Mouse (Mus musculus): ENCODE results near the gene Pdha2.

The Pdha2 gene

GRCm38 (mm10) chr3:141212255-141212654 lies at the start of gene Pdha2:
Gene Pdha2, minus strand, starts transcription at chr3:141212355.
- no peak for DNase-seq (ENCODE audit: low spot score)

DNA sequence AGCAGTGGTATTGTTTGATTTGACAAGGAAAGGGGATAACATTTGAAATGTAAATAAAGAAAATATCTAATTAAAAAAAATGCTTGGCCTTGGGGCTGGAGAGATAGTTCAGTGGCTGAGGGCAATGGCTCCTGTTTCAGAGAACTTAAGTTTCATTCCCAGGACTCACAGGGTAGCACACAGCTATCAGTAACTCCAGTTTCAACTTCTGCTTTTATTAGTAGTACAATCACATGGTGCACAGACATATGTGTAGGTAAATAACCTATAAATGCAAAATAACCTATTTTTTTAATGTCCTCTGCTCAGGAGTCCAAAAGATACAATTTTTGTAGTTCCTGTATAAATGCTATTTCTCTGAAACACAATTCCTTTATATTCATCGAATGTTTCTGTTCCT lies 48.4 kb upstream of the Pdha2 start:
- no peak for DNase-seq (ENCODE audit: low spot score)

DNA sequence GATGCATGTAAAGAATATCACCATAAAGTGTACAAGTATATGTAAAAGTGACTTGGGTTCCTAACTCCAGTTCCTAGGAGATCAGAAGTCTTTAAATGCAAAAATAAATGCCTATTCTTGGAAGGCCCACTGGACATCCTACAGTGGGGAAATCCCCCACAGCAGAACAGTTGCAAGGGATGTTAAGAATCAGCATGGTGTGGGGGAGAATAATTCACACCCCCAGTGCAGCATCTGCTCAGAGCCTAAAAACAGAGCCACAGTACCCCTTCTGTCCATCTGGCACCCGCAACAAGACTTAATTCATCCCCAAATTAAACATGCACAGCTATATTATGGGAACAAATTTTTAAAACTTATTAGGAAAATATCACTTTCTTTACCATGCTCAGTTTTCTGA lies 39.3 kb upstream of the Pdha2 start:
- DNase-seq (ENCODE audit: low spot score): no peak

DNA sequence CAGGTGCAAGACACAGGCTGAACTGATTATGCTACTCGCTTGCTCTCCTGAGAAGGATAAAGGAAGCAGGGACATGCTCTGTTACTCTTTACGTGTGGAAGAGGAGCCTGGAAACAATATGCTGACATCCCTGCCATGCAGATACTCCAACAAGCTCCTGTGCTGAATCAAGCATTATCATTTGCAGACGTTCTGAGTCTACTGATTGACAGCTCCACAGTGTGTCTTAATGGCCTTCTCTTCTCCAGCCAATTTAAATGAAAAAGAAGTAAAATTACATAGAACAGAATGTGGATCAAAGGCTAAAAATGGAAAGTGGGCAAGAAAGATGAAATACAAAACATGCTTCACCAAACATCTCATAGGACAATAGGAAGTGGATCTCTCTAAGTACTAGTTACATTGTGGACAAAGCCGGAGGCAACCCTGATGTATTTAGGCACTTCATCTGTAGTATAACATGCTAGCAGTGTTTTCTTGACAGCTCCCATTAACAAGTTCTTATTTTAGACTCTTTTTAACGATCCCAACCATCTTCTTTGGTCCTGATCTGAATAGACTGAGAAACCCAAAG lies 32.7 kb upstream of the Pdha2 start:
- DNase-seq (ENCODE audit: low spot score): no peak

DNA sequence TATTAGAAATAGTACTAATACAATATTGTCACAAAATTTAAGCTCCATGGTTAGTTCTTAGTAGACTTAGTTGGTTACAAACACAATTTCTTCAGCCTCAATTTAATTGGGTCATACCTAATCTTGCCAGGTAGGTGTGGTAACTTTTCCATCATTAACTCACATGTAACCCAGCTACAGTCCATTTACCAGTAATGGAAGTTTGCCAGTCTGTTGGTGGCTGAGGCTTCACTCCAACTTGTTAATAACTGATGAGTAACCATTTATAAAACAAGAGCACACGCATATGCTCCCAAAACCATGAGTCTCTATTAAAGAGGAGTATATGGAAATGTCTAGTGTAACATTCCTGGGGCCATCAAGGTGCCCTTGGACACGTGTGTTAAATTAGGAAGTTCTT lies 25.9 kb upstream of the Pdha2 start:
- no peak for DNase-seq (ENCODE audit: low spot score)

DNA sequence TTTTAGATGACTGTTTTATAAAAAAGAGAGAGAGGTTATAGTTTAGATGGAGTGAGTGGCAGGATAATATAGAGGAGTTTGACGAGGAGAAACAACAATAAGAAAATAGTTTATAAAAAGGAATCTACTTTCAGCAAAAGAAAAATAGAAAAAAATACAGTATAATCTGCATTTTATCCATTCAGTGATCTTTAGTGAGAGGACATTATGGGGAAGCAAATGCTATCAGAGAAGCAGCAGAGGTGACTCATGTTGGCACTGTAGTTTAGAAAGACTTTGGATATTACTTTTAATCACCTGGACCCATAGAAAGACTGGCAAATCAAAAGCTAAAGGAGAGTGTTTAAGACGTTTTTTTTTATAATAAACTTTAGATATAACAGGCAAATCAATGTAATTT lies 17.0 kb upstream of the Pdha2 start:
- DNase-seq (ENCODE audit: low spot score): no peak

GRCm38 (mm10) chr3:141222339-141222738 lies 10.2 kb upstream of the Pdha2 start:
- no peak for DNase-seq (ENCODE audit: low spot score)

- DNase-seq (ENCODE audit: low spot score): no peak
Observed at GRCm38 (mm10) chr3:141218561-141218960, 6.4 kb upstream of the Pdha2 start.

DNA sequence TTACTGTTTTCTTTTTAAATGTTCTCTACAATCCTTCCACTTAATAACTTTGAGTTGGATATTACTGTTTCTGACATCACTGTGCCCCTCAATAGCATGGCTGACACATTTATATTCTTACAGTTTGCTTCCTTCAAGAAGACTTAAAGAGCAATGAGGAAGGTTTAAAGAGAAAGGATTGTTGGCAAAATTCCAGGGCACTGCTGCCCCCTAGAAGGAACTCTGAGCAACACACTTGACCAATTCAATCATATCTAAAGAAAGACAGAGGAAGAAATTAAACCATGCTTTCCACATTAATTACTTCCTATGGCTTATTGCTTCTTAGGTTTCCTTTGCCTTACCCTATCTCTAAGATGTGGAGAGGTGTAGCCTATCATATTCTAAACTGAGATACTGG lies 4.8 kb upstream of the Pdha2 start:
- no peak for DNase-seq (ENCODE audit: low spot score)

DNA sequence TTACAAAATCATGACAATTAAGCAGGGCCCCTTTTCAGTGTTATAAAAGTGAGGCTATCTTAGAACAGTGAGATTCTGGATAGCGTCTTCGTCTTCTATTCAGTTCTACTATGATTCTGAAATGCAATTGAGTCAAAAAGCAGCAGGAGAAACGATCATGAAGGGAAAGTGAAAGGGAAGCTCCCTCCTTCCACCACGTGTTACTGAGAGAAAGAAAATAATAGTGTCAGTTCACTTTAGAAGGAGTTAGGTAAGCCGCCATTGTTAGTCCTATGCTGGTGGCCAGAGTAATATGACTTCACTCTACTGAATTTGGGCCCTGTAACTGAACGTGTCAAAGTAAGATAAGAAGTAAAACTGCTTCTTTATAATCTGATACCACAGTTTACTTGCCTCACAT lies 4.1 kb upstream of the Pdha2 start:
- DNase-seq (ENCODE audit: low spot score): no peak

DNA sequence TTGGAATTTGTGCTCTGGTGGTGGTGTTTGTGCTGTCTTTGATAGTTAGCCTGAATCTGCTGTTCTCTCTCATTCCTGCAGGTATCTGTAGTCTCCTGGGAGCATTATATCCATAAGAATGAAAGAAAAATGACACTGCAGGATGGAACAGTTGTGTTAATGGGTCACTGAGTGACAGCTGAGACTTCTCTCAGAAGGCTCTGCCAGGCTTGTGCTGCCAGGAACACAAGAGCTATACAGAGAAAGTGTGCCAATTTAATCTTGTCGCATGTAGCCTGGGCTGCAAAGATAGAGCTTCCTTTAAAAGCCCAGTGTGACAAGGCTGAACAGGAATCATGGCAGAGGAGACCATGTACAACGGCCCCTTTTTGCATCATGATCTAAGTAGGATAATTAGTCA lies 2.6 kb upstream of the Pdha2 start:
- no peak for DNase-seq (ENCODE audit: low spot score)

DNA sequence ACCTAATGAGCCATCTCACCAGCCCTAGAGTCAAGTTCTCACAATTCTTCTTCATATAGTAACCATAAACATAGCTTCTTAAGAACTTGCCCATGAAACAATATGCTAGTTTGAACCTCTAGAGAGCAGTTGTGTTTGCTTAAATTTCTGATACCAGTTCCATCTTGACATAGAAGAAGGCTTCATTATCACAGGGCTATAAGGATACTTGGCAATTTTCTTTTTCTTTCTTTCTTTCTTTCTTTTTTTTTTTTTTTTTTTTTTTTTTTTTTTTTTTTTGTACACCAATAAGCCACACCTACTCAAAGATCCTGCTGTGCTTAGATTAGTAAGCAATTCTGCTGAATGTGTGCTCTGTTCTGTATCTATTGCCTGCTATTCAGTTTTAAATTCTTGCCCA lies 2.0 kb upstream of the Pdha2 start:
- DNase-seq (ENCODE audit: low spot score): no peak

- DNase-seq (ENCODE audit: low spot score): no peak
Observed at GRCm38 (mm10) chr3:141211644-141212043, 511 bp downstream of the Pdha2 start.

DNA sequence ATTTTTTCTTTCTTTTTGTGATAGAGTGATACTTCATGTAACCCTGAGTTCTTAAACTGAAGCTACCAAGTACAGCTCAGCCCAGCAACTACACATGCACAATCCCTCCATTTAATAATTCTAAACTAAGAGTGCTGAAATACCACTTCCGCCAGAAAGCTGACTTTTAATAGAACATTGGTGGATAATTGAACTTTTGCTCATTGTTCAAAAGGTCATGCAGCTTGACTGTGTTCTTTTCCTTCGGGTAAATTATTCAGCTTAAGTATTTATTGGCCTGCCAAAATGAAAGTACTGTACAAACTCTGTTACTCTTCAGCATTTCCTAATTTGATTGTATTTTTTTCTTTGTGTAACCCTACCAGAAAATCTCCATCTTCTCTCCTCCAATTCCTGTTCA lies 10.4 kb downstream of the Pdha2 start:
- DNase-seq (ENCODE audit: low spot score): no peak

GRCm38 (mm10) chr3:141197308-141197861 lies 14.8 kb downstream of the Pdha2 start:
- DNase-seq (ENCODE audit: low spot score): no peak

DNA sequence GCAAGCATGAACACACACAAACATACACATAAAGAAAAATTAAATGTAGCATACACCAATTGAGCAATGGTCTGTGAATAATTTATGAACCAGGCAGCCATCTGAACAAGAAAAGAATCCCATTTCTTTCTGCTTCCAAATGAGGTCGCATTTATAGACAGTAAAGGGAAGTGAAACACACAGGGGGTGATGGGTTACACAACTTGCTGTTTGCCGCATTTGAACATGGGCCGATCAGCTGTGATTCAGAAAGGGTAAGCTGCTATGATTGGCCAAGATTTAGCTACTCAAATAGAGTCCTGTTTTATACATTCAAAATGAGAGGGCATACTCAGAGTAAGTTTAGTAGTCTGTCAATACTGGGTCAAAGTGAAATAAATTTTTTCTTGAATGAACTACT lies 20.5 kb downstream of the Pdha2 start:
- no peak for DNase-seq (ENCODE audit: low spot score)

DNA sequence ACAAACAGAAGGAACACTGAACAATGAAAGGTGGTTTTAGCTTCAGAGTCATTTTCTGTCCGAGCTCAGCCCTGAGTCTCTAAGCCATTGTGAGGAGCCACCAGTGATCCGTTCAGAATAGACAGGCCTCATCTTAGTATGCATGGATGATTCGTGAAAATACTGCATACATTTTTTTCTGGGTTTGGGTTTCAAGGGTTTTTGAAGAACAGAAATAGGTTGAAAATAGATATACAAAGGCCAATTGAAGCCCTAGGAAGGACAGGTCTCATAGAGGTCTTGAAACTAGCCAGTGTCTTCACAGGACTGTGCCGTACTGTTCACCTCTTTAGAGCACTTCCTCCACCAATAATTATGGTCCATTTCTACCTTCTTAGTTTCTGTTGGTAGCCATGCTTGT lies 21.7 kb downstream of the Pdha2 start:
- no peak for DNase-seq (ENCODE audit: low spot score)

- no peak for DNase-seq (ENCODE audit: low spot score)
Observed at GRCm38 (mm10) chr3:141160986-141161385, 51.2 kb downstream of the Pdha2 start.
